Mouse (Mus musculus): ENCODE results near the gene Rnase12.
"Not testable (repeated sequence)": the region's sequence is repeated elsewhere in the genome, so short reads cannot be mapped to it uniquely, and the experiment has no call there.

Gene Rnase12

GRCm38 (mm10) chr14:51017256-51017655 is 40.2 kb downstream of the Rnase12 start:
- peak; percentile 77 for DNase-seq (ENCODE audit: low spot score)

GRCm38 (mm10) chr14:51015780-51016179 is 41.7 kb downstream of the Rnase12 start:
- no peak for DNase-seq (ENCODE audit: low spot score)

GRCm38 (mm10) chr14:51014724-51015123 is 42.7 kb downstream of the Rnase12 start:
- not testable (repeated sequence) for DNase-seq (ENCODE audit: low spot score)

- DNase-seq (ENCODE audit: low spot score): no peak
Observed at GRCm38 (mm10) chr14:51009572-51009971, 47.9 kb downstream of the Rnase12 start.

- DNase-seq (ENCODE audit: low spot score): no peak
Observed at GRCm38 (mm10) chr14:51008781-51009180, 48.7 kb downstream of the Rnase12 start.

- peak; percentile 98 for DNase-seq (ENCODE audit: low spot score)
Observed at GRCm38 (mm10) chr14:51007914-51008713, 49.3 kb downstream of the Rnase12 start.

- no peak for DNase-seq (ENCODE audit: low spot score)
Observed at GRCm38 (mm10) chr14:51007152-51007801, 50.2 kb downstream of the Rnase12 start, which contains the start of gene Rnase10. Gene Rnase10, plus strand, starts transcription at chr14:51007751.

Measured in adipocyte (in vitro differentiated cells).